ENCODE assay signal across 8 mouse cellular contexts in the genomic region with DNA sequence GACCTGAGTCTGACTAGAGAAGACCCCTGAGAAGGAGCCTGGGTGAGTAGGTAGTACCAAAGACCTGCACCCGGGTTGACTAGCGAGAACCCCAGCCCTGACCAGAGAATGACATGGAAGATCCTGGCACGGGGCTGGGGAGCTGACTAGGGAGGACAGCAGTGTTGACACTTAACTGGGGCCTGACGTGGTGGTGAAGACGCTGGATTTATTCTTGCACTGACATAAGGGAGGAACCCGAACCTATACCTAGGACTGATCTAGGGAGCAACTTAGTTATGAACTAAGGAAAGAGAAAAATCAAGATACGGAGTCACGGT. TPM values are rescaled to one million over a fixed set of nuclear protein-coding genes. Genes with fewer than 3 reads are reported as not detected.
DNase-seq lines count a peak whose midpoint lies in the region; ATAC-seq and TF ChIP-seq lines count a peak whose summit lies in the region.

No protein-coding gene starts in this region.

- TF ChIP-seq POLR2A in brain, embryonic 14.5 days (IDR thresholded peaks at IDR 0.05; ENCODE audit: borderline replicate concordance, extremely low read depth, insufficient read depth, insufficient read length, poor library complexity, severe bottlenecking): no peak

- H3K4me3 ChIP-seq in lung, embryonic 15.5 days: peak overlapping the region; percentile 89
- H3K4me3 ChIP-seq in forebrain, postnatal 0 days (ENCODE audit: low read depth, low read length): peak overlapping the region; percentile 76
- peak overlapping the region; percentile 99 for H3K4me3 ChIP-seq in liver, embryonic 16.5 days (ENCODE audit: low read depth, low read length)

- H3K36me3 ChIP-seq in lung, embryonic 15.5 days: peaks cover 49% of the 10 kb centered on the region
- H3K36me3 ChIP-seq in forebrain, postnatal 0 days (ENCODE audit: insufficient read depth): no peaks in the 10 kb centered on the region; the same call in 1 of the 2 replicates
- peaks cover 35% of the 10 kb centered on the region for H3K36me3 ChIP-seq in liver, embryonic 16.5 days (ENCODE audit: control insufficient read depth, insufficient read depth)

- WGBS in lung, embryonic 15.5 days: 4% methylated on average over 8 of the region's 8 CpGs
- WGBS in forebrain, postnatal 0 days: 15% methylated on average over 8 of the region's 8 CpGs
- 7% methylated on average over 8 of the region's 8 CpGs for WGBS in liver, embryonic 16.5 days (ENCODE audit: insufficient replicate concordance)

- H3K27me3 ChIP-seq in lung, embryonic 15.5 days: no peaks in the 10 kb centered on the region
- H3K27me3 ChIP-seq in forebrain, postnatal 0 days (ENCODE audit: insufficient read depth, low read length): no peaks in the 10 kb centered on the region
- H3K27me3 ChIP-seq in liver, embryonic 16.5 days (ENCODE audit: control insufficient read depth, insufficient read depth, low read depth, low read length): no peaks in the 10 kb centered on the region

- peak overlapping the region; percentile 77 for H3K27ac ChIP-seq in lung, embryonic 15.5 days
- no peak overlapping the region for H3K27ac ChIP-seq in forebrain, postnatal 0 days (ENCODE audit: low read depth, low read length)
- H3K27ac ChIP-seq in liver, embryonic 16.5 days (ENCODE audit: low read length): peak overlapping the region; percentile 85

- H3K4me2 ChIP-seq in lung, embryonic 15.5 days: peak overlapping the region; percentile 83
- H3K4me2 ChIP-seq in forebrain, postnatal 0 days (ENCODE audit: low read depth): peak overlapping the region; percentile 99
- H3K4me2 ChIP-seq in liver, embryonic 16.5 days (ENCODE audit: low read depth, low read length): peak overlapping the region; percentile 78

- ATAC-seq in lung, embryonic 15.5 days (ENCODE audit: borderline replicate concordance, extremely low read depth, low FRiP score, low TSS enrichment): no peak
- ATAC-seq in forebrain, postnatal 0 days: no peak
- peak; percentile 12 for ATAC-seq in liver, embryonic 16.5 days (ENCODE audit: low read depth)

- H3K9ac ChIP-seq in lung, embryonic 15.5 days: peak overlapping the region; percentile 91
- H3K9ac ChIP-seq in forebrain, postnatal 0 days: peak overlapping the region; percentile 59
- H3K9ac ChIP-seq in liver, embryonic 16.5 days (ENCODE audit: low read depth, low read length): peak overlapping the region; percentile 97

- H3K9me3 ChIP-seq in lung, embryonic 15.5 days: peaks cover 7% of the 10 kb centered on the region; the same call in 1 of the 2 replicates
- peaks cover 12% of the 10 kb centered on the region; the same call in 1 of the 2 replicates for H3K9me3 ChIP-seq in forebrain, postnatal 0 days (ENCODE audit: low read length)
- no peaks in the 10 kb centered on the region; the same call in 1 of the 2 replicates for H3K9me3 ChIP-seq in liver, embryonic 16.5 days (replicated peaks; ENCODE audit: control insufficient read depth, low read length)

- intact Hi-C loops in left cerebral cortex, postnatal 36 days (cut with DNase I): loop anchor here (2.0 to 10.0 kb wide), 3 partner anchors 82 to 219 kb away; partner anchors contain the start of genes Esyt2 and Ptprn2

- no peak for TF ChIP-seq CTCF in brain, embryonic 14.5 days (IDR thresholded peaks at IDR 0.05; ENCODE audit: borderline replicate concordance, extremely low read depth, insufficient read depth, insufficient read length)
- TF ChIP-seq CTCF in forebrain, postnatal 0 days (IDR thresholded peaks at IDR 0.05; ENCODE audit: low read depth): no peak

- peaks cover 8% of the 10 kb centered on the region; the same call in 1 of the 2 replicates for H3K4me1 ChIP-seq in lung, embryonic 15.5 days
- peaks cover 8% of the 10 kb centered on the region for H3K4me1 ChIP-seq in forebrain, postnatal 0 days (ENCODE audit: insufficient read depth)
- H3K4me1 ChIP-seq in liver, embryonic 16.5 days (ENCODE audit: control insufficient read depth, low read depth, low read length): peaks cover 21% of the 10 kb centered on the region

- DNase-seq in lung, postnatal 4 days: no peak
- DNase-seq in brain, embryonic 14.5 days (ENCODE audit: low read depth): peak; percentile 20
- peak; percentile 1 for DNase-seq in forebrain, postnatal 0 days
- no peak for DNase-seq in urinary bladder, postnatal 25 days (ENCODE audit: low spot score)
- DNase-seq in frontal cortex, postnatal 10 days (ENCODE audit: low spot score in 2 of 2): no peak
- no peak for DNase-seq in left cerebral cortex, postnatal 36 days (ENCODE audit: low spot score in 2 of 2)

RNA-seq across cellular contexts. Expression of gene Ncapg2, which starts 0.6 kb away (rescaled TPM):
- 47.9 and 49.7 TPM in 2 replicates for polyA plus RNA-seq in lung, embryonic 15.5 days (2015; fragmentation: Nextera tagmentation; extraction: Ambion mirVana)
- 10.3 and 13.5 TPM in 2 replicates for polyA plus RNA-seq in brain, embryonic 14.5 days (2012; rRNA removed)
- total RNA-seq in forebrain, postnatal 0 days (2014; rRNA removed): 6.5 and 11.5 TPM in 2 replicates
- polyA plus RNA-seq in forebrain, postnatal 0 days (2015; fragmentation: Nextera tagmentation; extraction: Ambion mirVana): 2.5 and 5.0 TPM in 2 replicates
- polyA plus RNA-seq in liver, embryonic 16.5 days (2015; fragmentation: Nextera tagmentation; extraction: Ambion mirVana): 42.9 and 46.0 TPM in 2 replicates
- total RNA-seq in left cerebral cortex, postnatal 36 days (2021): 1 to 10 TPM; 6.0 to 6.3 TPM

Comparison
In these comparisons a context has a peak if more than half of its experiments do, and no peak if none do; other contexts are left out.
1. DNase-seq: peak in brain, embryonic 14.5 days (single experiment) and forebrain, postnatal 0 days (single experiment); none in lung, postnatal 4 days (0 of 2), urinary bladder, postnatal 25 days (single experiment), frontal cortex, postnatal 10 days (0 of 2) and left cerebral cortex, postnatal 36 days (0 of 2).
2. Peak in every context shown above with its lines, with median percentiles within 50 percentile points of each other: H3K4me2 ChIP-seq, H3K4me3 ChIP-seq and H3K9ac ChIP-seq.